Mouse (Mus musculus): ENCODE data around the gene Kitl. TPM values are rescaled to one million over a fixed set of nuclear protein-coding genes. Genes with fewer than 3 reads are reported as not detected.
A peak's percentile ranks its signal among the peaks of the same experiment; 100 is the strongest.

Gene Kitl
- 10.3 and 15.1 TPM in 2 replicates for polyA plus RNA-seq (2012; rRNA removed)

DNA sequence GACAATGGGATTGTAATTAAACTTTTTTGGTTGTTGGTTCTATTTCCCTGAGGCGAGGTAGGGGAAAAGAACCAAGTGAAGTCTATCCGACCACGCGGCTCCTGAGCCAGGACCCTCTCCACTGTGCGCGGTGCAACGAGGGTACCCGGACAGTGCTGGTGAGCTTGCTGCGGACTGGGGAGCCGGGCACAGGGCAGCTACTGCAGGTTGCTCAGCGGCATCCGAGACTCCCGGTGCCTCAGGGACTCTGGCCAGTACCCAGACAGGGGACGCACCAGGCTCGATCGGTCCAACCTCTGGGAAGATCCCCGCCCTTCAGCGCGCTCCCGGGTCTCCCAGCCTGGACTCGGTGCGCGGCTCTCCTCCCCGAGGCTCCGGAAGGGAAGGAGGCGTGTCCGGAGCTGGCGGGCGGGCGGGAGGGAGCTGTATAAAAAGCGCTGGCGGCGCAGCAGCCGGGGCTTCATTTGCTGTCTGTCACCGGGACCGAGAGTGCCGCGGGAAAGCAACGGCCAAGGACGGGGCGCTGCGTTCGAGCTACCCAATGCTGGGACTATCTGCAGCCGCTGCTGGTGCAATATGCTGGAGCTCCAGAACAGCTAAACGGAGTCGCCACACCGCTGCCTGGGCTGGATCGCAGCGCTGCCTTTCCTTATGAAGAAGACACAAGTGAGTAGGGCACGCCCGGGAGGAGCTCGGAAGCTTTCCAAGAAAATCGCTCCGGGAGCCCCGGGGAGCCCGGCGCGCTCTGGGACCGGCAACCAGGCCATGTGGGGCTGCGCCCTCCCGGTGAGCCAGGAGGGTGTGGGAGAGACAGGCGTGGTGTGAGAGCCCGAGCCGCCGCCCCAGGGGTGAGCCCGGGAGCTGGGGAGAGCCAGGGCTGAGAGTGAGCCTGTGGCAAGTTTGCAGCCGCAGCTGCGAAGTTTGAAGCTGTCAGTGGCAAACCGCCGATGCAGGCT lies at the start of gene Kitl:
Kitl (plus strand) TSS at position 261 of the 956 bp plus-strand sequence.
- peak; percentile 89 for DNase-seq
- peak within 1 kb of the TSS; percentile 49 for H3K27ac ChIP-seq (ENCODE audit: insufficient read depth, low read depth, low read length)
- no peaks in the 10 kb centered on the region; the same call in 1 of the 2 replicates for H3K27me3 ChIP-seq (replicated peaks; ENCODE audit: control insufficient read depth, insufficient read depth, low read length)
- WGBS = under 1% methylated on average over 70 of the region's 70 CpGs
- H3K4me1 ChIP-seq (ENCODE audit: control insufficient read depth, insufficient read depth, low read length) = no peaks in the 10 kb centered on the region; the same call in 1 of the 2 replicates
- TF ChIP-seq CTCF (conservative IDR thresholded peaks at IDR 0.05; ENCODE audit: insufficient read depth, insufficient read length, low read depth, low read length) = no peak
- peak; percentile 62 for TF ChIP-seq POLR2A (IDR thresholded peaks at IDR 0.05; ENCODE audit: low read depth, low read length)
- H3K4me3 ChIP-seq (ENCODE audit: insufficient read depth, low read depth, low read length) = peak within 1 kb of the TSS; percentile 82
- H3K36me3 ChIP-seq (ENCODE audit: control insufficient read depth, insufficient read depth, low read length) = no peaks in the 10 kb centered on the region

DNA sequence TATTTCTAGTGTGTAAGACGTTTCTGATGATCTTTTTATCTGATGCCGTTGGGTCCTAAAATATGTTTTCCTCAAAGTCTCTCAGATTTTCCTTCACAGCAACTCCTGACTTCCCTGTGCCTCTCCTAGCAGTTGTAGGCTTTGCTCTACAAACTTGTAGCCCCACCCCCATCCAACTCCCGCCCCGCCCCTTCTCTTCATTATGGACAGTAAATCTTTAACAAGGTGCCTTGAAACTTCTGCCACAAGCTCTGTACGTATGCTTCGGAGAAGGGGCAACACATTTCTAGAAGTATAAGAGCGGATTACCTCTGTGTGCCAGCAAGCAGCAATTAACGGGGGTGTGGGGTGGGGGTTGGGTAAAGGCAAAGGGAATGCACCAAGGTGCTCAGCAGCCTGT lies 42.6 kb upstream of the Kitl start:
- TF ChIP-seq POLR2A (IDR thresholded peaks at IDR 0.05; ENCODE audit: low read depth, low read length) (no peak), CTCF (conservative IDR thresholded peaks at IDR 0.05; ENCODE audit: insufficient read depth, insufficient read length, low read depth, low read length) (no peak)
- no peaks in the 10 kb centered on the region for H3K36me3 ChIP-seq (ENCODE audit: control insufficient read depth, insufficient read depth, low read length)
- no peak overlapping the region for H3K4me3 ChIP-seq (ENCODE audit: insufficient read depth, low read depth, low read length)
- H3K4me1 ChIP-seq (ENCODE audit: control insufficient read depth, insufficient read depth, low read length) = no peaks in the 10 kb centered on the region
- no peak overlapping the region for H3K27ac ChIP-seq (ENCODE audit: insufficient read depth, low read depth, low read length)
- H3K27me3 ChIP-seq (replicated peaks; ENCODE audit: control insufficient read depth, insufficient read depth, low read length) = no peaks in the 10 kb centered on the region
- no peak for DNase-seq
- WGBS = 54% methylated on average over 8 of the region's 8 CpGs

DNA sequence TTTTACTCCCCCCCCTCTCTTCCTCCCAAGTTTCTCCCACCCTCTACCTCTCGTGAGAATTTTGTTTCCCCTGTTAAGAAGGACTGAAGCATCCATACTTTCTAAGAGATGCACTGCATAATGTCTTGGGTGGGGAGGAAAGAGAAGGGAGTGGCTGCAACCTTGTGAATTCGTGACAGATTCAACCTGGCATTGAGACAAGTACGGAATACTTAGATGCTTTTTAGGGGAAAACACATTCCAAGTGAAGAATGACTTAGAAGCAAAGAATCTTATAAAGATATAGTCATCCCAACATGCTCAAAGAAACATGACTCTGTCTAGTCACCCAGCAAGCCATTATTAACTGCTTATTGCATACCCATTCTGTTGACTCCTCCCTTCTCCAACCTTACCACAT lies 35.3 kb upstream of the Kitl start:
- TF ChIP-seq POLR2A (IDR thresholded peaks at IDR 0.05; ENCODE audit: low read depth, low read length) (no peak), CTCF (conservative IDR thresholded peaks at IDR 0.05; ENCODE audit: insufficient read depth, insufficient read length, low read depth, low read length) (no peak)
- Histone ChIP-seq H3K36me3 (ENCODE audit: control insufficient read depth, insufficient read depth, low read length) (no peaks in the 10 kb centered on the region), H3K4me1 (ENCODE audit: control insufficient read depth, insufficient read depth, low read length) (no peaks in the 10 kb centered on the region), H3K27me3 (replicated peaks; ENCODE audit: control insufficient read depth, insufficient read depth, low read length) (no peaks in the 10 kb centered on the region), H3K27ac (ENCODE audit: insufficient read depth, low read depth, low read length) (no peak overlapping the region), H3K4me3 (ENCODE audit: insufficient read depth, low read depth, low read length) (no peak overlapping the region)
- DNase-seq = no peak
- WGBS = 84% methylated on average over 3 of the region's 3 CpGs

DNA sequence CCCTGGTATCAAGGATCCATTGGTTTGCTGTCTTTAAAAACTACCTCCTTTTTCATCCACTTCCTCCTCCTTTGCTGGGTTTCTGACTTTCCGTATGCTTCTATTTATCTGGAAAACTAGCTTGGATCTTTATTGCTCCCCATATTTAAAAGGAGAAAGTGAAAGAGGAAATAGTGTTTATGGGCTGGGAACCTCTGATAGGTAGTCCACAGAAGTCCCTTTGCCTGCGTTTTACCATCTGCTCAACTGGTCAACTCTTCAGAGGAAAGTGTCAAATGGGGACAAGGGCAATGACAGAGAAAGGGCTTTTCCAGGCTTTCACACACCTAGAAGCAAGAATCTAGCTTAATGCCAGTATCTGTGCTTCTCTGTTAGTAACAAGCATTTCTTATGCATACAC lies 34.5 kb upstream of the Kitl start:
- H3K36me3 ChIP-seq (ENCODE audit: control insufficient read depth, insufficient read depth, low read length) = no peaks in the 10 kb centered on the region
- TF ChIP-seq POLR2A (IDR thresholded peaks at IDR 0.05; ENCODE audit: low read depth, low read length) = no peak
- TF ChIP-seq CTCF (conservative IDR thresholded peaks at IDR 0.05; ENCODE audit: insufficient read depth, insufficient read length, low read depth, low read length) = no peak
- H3K4me3 ChIP-seq (ENCODE audit: insufficient read depth, low read depth, low read length) = no peak overlapping the region
- H3K27me3 ChIP-seq (replicated peaks; ENCODE audit: control insufficient read depth, insufficient read depth, low read length) = no peaks in the 10 kb centered on the region
- no peaks in the 10 kb centered on the region for H3K4me1 ChIP-seq (ENCODE audit: control insufficient read depth, insufficient read depth, low read length)
- no peak for DNase-seq
- WGBS = 71% methylated on average over 2 of the region's 2 CpGs
- no peak overlapping the region for H3K27ac ChIP-seq (ENCODE audit: insufficient read depth, low read depth, low read length)

DNA sequence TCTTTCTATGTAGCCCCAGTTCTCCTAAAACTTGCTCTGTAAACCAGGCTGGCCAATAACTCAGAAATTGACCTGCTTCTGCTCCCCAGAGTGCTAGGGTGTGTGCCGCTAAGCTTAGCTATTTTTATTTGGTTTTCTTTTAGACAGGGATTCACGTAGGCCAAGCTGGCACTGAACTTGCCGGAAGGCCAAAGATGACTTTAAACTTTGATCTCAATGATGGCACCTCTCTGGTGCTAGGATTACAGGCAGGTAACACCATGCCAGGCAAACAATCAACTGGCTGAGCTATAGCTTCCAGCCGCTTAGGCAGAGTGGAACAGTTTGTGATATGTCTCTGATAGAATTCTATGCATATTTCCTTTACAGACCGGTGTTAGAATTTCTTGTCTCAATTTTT lies 33.5 kb upstream of the Kitl start:
- Histone ChIP-seq H3K4me3 (ENCODE audit: insufficient read depth, low read depth, low read length) (no peak overlapping the region), H3K27ac (ENCODE audit: insufficient read depth, low read depth, low read length) (no peak overlapping the region), H3K4me1 (ENCODE audit: control insufficient read depth, insufficient read depth, low read length) (no peaks in the 10 kb centered on the region), H3K36me3 (ENCODE audit: control insufficient read depth, insufficient read depth, low read length) (no peaks in the 10 kb centered on the region), H3K27me3 (replicated peaks; ENCODE audit: control insufficient read depth, insufficient read depth, low read length) (no peaks in the 10 kb centered on the region)
- no peak for DNase-seq
- 79% methylated on average over 5 of the region's 5 CpGs for WGBS
- TF ChIP-seq POLR2A (IDR thresholded peaks at IDR 0.05; ENCODE audit: low read depth, low read length) (no peak), CTCF (conservative IDR thresholded peaks at IDR 0.05; ENCODE audit: insufficient read depth, insufficient read length, low read depth, low read length) (no peak)

DNA sequence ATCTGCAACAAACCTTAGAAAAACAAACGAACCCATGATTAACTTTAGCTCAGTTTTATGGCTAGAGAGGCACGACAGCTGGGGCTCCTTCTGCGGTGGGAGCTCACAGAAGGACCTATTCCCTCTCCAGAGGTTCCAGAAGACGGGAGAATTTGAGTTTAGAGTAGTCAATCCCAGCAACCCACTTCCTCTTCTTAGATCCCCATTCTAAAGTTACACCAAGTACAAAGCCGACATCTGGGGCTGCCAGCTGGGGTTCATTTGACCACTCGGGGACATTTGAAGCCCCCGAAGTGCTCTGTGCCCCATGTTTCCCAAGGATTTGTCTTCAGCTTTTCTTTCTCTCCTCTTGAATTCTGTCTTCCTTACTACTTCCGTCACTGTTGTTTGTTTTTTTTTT lies 28.7 kb upstream of the Kitl start:
- no peaks in the 10 kb centered on the region for H3K4me1 ChIP-seq (ENCODE audit: control insufficient read depth, insufficient read depth, low read length)
- no peak for DNase-seq
- no peaks in the 10 kb centered on the region for H3K36me3 ChIP-seq (ENCODE audit: control insufficient read depth, insufficient read depth, low read length)
- 0 out of 2 replicates have a peak overlapping the region, but pooled peaks have one; percentile 22 for H3K4me3 ChIP-seq (ENCODE audit: insufficient read depth, low read depth, low read length)
- WGBS = 34% methylated on average over 8 of the region's 8 CpGs
- no peak overlapping the region for H3K27ac ChIP-seq (ENCODE audit: insufficient read depth, low read depth, low read length)
- no peak for TF ChIP-seq CTCF (conservative IDR thresholded peaks at IDR 0.05; ENCODE audit: insufficient read depth, insufficient read length, low read depth, low read length)
- no peaks in the 10 kb centered on the region for H3K27me3 ChIP-seq (replicated peaks; ENCODE audit: control insufficient read depth, insufficient read depth, low read length)

DNA sequence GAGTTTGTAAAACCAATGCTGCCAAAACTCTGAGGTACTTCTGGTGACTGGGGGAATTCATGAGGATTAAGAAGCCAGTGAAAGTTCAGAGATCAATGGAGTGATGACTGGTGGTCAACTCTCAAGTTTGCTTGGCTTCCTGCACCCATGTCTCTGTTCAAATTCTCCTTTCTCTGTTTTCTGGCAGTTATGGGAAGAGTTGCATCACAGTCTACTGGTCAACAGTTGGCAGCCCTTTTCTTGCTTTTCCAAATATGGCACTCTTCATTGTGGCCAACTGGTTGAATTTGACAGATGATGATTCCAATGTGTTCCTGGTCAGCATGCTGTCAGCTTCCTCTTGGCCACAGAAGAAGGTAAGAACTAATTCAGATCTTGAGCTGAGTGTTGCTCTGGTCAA lies 25.7 kb upstream of the Kitl start:
- Histone ChIP-seq H3K27ac (ENCODE audit: insufficient read depth, low read depth, low read length) (no peak overlapping the region), H3K4me1 (ENCODE audit: control insufficient read depth, insufficient read depth, low read length) (no peaks in the 10 kb centered on the region), H3K27me3 (replicated peaks; ENCODE audit: control insufficient read depth, insufficient read depth, low read length) (no peaks in the 10 kb centered on the region), H3K4me3 (ENCODE audit: insufficient read depth, low read depth, low read length) (no peak overlapping the region), H3K36me3 (ENCODE audit: control insufficient read depth, insufficient read depth, low read length) (no peaks in the 10 kb centered on the region)
- TF ChIP-seq CTCF (conservative IDR thresholded peaks at IDR 0.05; ENCODE audit: insufficient read depth, insufficient read length, low read depth, low read length) = no peak
- TF ChIP-seq POLR2A (IDR thresholded peaks at IDR 0.05; ENCODE audit: low read depth, low read length) = no peak
- DNase-seq = no peak

Data from kidney, adult 2 months (tissue).